Comparison of ENCODE assay signal across 19 mouse cellular contexts in genomic region chr6:49159971-49160370, GRCm38 (mm10). TPM values are rescaled to one million over a fixed set of nuclear protein-coding genes. Genes with fewer than 3 reads are reported as not detected.
DNase-seq lines count a peak whose midpoint lies in the region; ATAC-seq and TF ChIP-seq lines count a peak whose summit lies in the region.
"Had no signal": no experiment of that assay in that cellular context is flagged by ENCODE, and none has a peak within 500 bp of the region (broad histone marks: within the 10 kb centered on the region; RNA-seq: fewer than 3 reads in every experiment).

No protein-coding gene starts in this region.

- no peaks in the 10 kb centered on the region for H3K36me3 ChIP-seq in liver, adult 2 months (ENCODE audit: control insufficient read depth, insufficient read depth, low read length)
- H3K36me3 ChIP-seq in liver, embryonic 12.5 days: peaks cover 9% of the 10 kb centered on the region
- H3K36me3 ChIP-seq: embryonic facial prominence, embryonic 12.5 days; forebrain, embryonic 15.5 days had no signal

- peaks cover 2% of the 10 kb centered on the region; the same call in 1 of the 2 replicates for H3K4me1 ChIP-seq in liver, adult 2 months (ENCODE audit: control insufficient read depth, insufficient read depth, low read length)
- peaks cover 18% of the 10 kb centered on the region for H3K4me1 ChIP-seq in liver, embryonic 12.5 days

- peak; percentile 53 for DNase-seq in liver, adult 2 months (ENCODE audit: extremely low read depth, low read depth, low spot score)
- DNase-seq in adipocyte (ENCODE audit: low spot score): peak; percentile 42
- DNase-seq in naive thymus-derived CD4-positive, alpha-beta T cell, adult 2 months (ENCODE audit: low read depth): peak; percentile 54
- DNase-seq in embryo, embryonic 10.5 days (ENCODE audit: low spot score): no peak
- DNase-seq in kidney, adult 18-20 months: no peak
- DNase-seq: adrenal gland, adult 8-10 months; adrenal gland, postnatal 14 days; adrenal gland, postnatal 36 days; cerebellum, adult 11-12 months; cerebellum, adult 2 months; cerebellum, adult 9-10 months; cerebellum, postnatal 10 days; cerebellum, postnatal 36 days; forebrain, postnatal 0 days had no signal

- WGBS in liver, adult 2 months: 20% methylated on average over 2 of the region's 2 CpGs
- WGBS in liver, embryonic 12.5 days (ENCODE audit: insufficient replicate concordance): 65% methylated on average over 2 of the region's 2 CpGs

- no peak overlapping the region for H3K27ac ChIP-seq in liver, adult 2 months (replicated peaks; ENCODE audit: insufficient read depth, low read depth, low read length)
- no peak overlapping the region for H3K27ac ChIP-seq in liver, embryonic 12.5 days
- H3K27ac ChIP-seq: embryonic facial prominence, embryonic 10.5 days; embryonic facial prominence, embryonic 12.5 days; forebrain, embryonic 13.5 days; forebrain, embryonic 15.5 days had no signal

- no peak for TF ChIP-seq CTCF in liver, adult 2 months (IDR thresholded peaks at IDR 0.05; ENCODE audit: low read depth, low read length)

- no peaks in the 10 kb centered on the region for H3K27me3 ChIP-seq in liver, adult 2 months (ENCODE audit: control insufficient read depth, insufficient read depth, low read length)
- no peaks in the 10 kb centered on the region for H3K27me3 ChIP-seq in liver, embryonic 12.5 days (replicated peaks)
- H3K27me3 ChIP-seq: embryonic facial prominence, embryonic 12.5 days; forebrain, embryonic 13.5 days; forebrain, embryonic 15.5 days had no signal

- H3K79me2 ChIP-seq in liver, adult 2 months (ENCODE audit: control insufficient read depth, insufficient read depth, low read length): no peaks in the 10 kb centered on the region; the same call in 1 of the 2 replicates

- H3K9ac ChIP-seq in liver, adult 2 months (ENCODE audit: low read depth, low read length): no peak overlapping the region
- H3K9ac ChIP-seq in liver, embryonic 12.5 days: no peak overlapping the region
- H3K9ac ChIP-seq: embryonic facial prominence, embryonic 12.5 days; forebrain, embryonic 13.5 days; forebrain, embryonic 15.5 days; forebrain, postnatal 0 days had no signal

- no peak overlapping the region for H3K4me3 ChIP-seq in liver, adult 2 months (ENCODE audit: insufficient read depth, low read depth, low read length)
- H3K4me3 ChIP-seq in liver, embryonic 12.5 days: no peak overlapping the region
- H3K4me3 ChIP-seq: embryonic facial prominence, embryonic 10.5 days; embryonic facial prominence, embryonic 12.5 days; forebrain, embryonic 13.5 days; forebrain, embryonic 15.5 days had no signal

- no peak for ATAC-seq in liver, embryonic 12.5 days
- ATAC-seq: forebrain, embryonic 13.5 days; forebrain, embryonic 15.5 days; forebrain, postnatal 0 days had no signal

- H3K4me2 ChIP-seq in liver, embryonic 12.5 days: no peak overlapping the region
- H3K4me2 ChIP-seq: embryonic facial prominence, embryonic 12.5 days; forebrain, embryonic 13.5 days; forebrain, embryonic 15.5 days had no signal

- no peaks in the 10 kb centered on the region for H3K9me3 ChIP-seq in liver, embryonic 12.5 days (replicated peaks)
- H3K9me3 ChIP-seq: embryonic facial prominence, embryonic 10.5 days; embryonic facial prominence, embryonic 12.5 days; forebrain, embryonic 13.5 days; forebrain, embryonic 15.5 days had no signal

- TF ChIP-seq POLR2A in liver, adult 2 months (IDR thresholded peaks at IDR 0.05; ENCODE audit: extremely low read depth, insufficient read depth, low read length): no peak

RNA-seq across cellular contexts. Expression of gene Igf2bp3, which starts 54.8 kb away (rescaled TPM):
- total RNA-seq in liver, adult 2 months (2014; rRNA removed): 0.27 and 0.46 TPM in 2 replicates
- 0.05 and 0.21 TPM in 2 replicates for polyA plus RNA-seq in liver, adult 2 months (2012; rRNA removed)
- polyA plus RNA-seq in liver, embryonic 12.5 days (2016; fragmentation: Nextera tagmentation; extraction: Ambion mirVana): 32.0 and 33.7 TPM in 2 replicates

Comparison
In these comparisons a context has a peak if more than half of its experiments do, and no peak if none do; other contexts are left out.
1. RNA of gene Igf2bp3, which starts 54.8 kb away (polyA plus RNA-seq): 32.0 to 33.7 TPM in liver, embryonic 12.5 days; 0.05 to 0.21 TPM in liver, adult 2 months; every median in the first group is over 10 times any median in the second.
2. DNase-seq: peak in liver, adult 2 months (single experiment), adipocyte (single experiment) and naive thymus-derived CD4-positive, alpha-beta T cell, adult 2 months (single experiment); none in embryo, embryonic 10.5 days (single experiment) and kidney, adult 18-20 months (single experiment).